Mouse (Mus musculus) forebrain, embryonic 11.5 days (tissue): ENCODE results near the gene Plp2. TPM values are rescaled to one million over a fixed set of nuclear protein-coding genes. Genes with fewer than 3 reads are reported as not detected.
"Not testable (repeated sequence)": the region's sequence is repeated elsewhere in the genome, so short reads cannot be mapped to it uniquely, and the experiment has no call there.

Source experiments
- ATAC-seq: fragments of 200-750 bp; cut with Nextera tagmentation; replicated peaks from 2 replicates; pipeline ENCODE4 v1.8.0; 2017; ENCODE audit warnings: moderate TSS enrichment; ENCODE audit not compliant: low FRiP score
- DNase-seq: peaks from one replicate; pipeline ENCODE4 v3.0.0-alpha.2; 2017; ENCODE audit warnings: low spot score
- H3K27ac ChIP-seq: fragments of 300-500 bp; sonication (generic); 2 replicates; pipeline ENCODE4 v1.5.1; 2014; ENCODE audit warnings: low read depth, low read length
- H3K27me3 ChIP-seq: fragments of 300-500 bp; sonication (generic); 2 replicates; pipeline ENCODE4 v1.6.1; 2014; ENCODE audit warnings: mild to moderate bottlenecking, low read length, mixed read lengths; ENCODE audit not compliant: control insufficient read depth, insufficient read depth
- H3K36me3 ChIP-seq: fragments of 300-500 bp; sonication (generic); 2 replicates; pipeline ENCODE4 v1.6.1; 2014; ENCODE audit warnings: mild to moderate bottlenecking, low read length, moderate library complexity, mixed read lengths; ENCODE audit not compliant: control insufficient read depth, insufficient read depth
- H3K4me1 ChIP-seq: fragments of 300-500 bp; sonication (generic); replicated peaks from 2 replicates; pipeline ENCODE4 v1.6.1; 2014; ENCODE audit warnings: low read length, mixed read lengths; ENCODE audit not compliant: control insufficient read depth, insufficient read depth
- H3K4me2 ChIP-seq: fragments of 300-500 bp; sonication (generic); 2 replicates; pipeline ENCODE4 v1.6.1; 2014; ENCODE audit warnings: low read depth, mild to moderate bottlenecking, low read length, moderate library complexity, mixed read lengths; ENCODE audit not compliant: severe bottlenecking
- H3K4me3 ChIP-seq: fragments of 300-500 bp; sonication (generic); 2 replicates; pipeline ENCODE4 v1.5.1; 2014; ENCODE audit warnings: low read depth, low read length
- H3K9ac ChIP-seq: fragments of 300-500 bp; sonication (generic); 2 replicates; pipeline ENCODE4 v1.6.1; 2014; ENCODE audit warnings: low read length
- H3K9me3 ChIP-seq: fragments of 300-500 bp; sonication (generic); 2 replicates; pipeline ENCODE4 v1.6.1; 2016; ENCODE audit warnings: low read length, mixed read lengths; ENCODE audit not compliant: control insufficient read depth
- WGBS: fragments of 180-500 bp; shearing (Covaris S2); extraction: QIAGEN DNeasy Blood & Tissue Kit; methylation state at CpG from one replicate; pipeline ENCODE4 v1.1.7; 2014; 5-methylcytosine and 5-hydroxymethylcytosine counted together
- polyA plus RNA-seq: library from polyadenylated mRNA; unstranded; fragments of >200 nt; fragmentation: Nextera tagmentation; extraction: Ambion mirVana; gene quantifications from 2 replicates; pipeline ENCODE4 v1.2.1, GENCODE M21; 2014

Plp2 gene
- 54.0 and 64.5 TPM in 2 replicates for polyA plus RNA-seq

DNA sequence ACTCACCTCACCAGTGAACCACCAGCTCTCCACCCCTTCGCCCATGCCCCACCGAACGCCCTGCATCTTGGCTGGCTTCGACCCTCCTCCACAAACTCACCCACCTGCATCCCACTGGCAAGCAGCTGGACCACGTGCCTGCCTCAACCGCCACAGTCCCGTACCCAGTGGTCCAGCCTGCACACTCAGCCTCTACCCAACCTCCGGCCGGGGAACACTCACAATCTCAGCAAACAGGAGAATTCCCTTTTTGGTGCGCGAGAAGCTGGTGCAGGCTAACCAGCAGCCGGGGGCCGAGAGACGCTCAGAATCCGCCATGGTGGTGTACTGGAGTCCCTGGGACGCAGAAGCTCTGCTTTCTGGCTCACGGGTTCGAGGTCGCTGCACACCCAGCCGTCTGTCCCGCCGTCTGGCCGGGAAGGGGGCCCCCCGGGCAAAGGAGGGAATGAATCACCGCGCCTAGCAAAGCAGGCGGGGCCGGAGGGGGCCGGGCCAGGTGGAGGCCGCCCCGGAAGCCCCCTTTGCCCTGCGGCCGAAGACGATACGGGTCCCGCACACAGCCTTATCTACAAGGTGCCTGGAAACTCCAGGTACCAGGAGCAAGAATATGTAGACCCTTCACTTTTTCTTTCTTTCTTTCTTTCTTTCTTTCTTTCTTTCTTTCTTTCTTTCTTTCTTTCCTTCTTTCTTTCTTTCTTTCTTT is at the start of gene Plp2:
Gene Plp2, minus strand, starts transcription at position 470 of the 703 bp plus-strand sequence.
- 18% methylated on average over 35 of the region's 36 CpGs for WGBS
- Histone ChIP-seq H3K36me3 (no peaks in the 10 kb centered on the region), H3K9me3 (no peaks in the 10 kb centered on the region), H3K4me2 (peak within 1 kb of the TSS; percentile 51), H3K27ac (0 out of 2 replicates have a peak within 1 kb of the TSS, but pooled peaks have one; percentile 6), H3K4me3 (peak within 1 kb of the TSS; percentile 40), H3K9ac (peak within 1 kb of the TSS; percentile 48), H3K4me1 (no peaks in the 10 kb centered on the region), H3K27me3 (no peaks in the 10 kb centered on the region)
- ATAC-seq (peak; percentile 57), DNase-seq (peak; percentile 57)

- not testable (repeated sequence) for DNase-seq, H3K9ac ChIP-seq, H3K4me2 ChIP-seq, H3K27me3 ChIP-seq, H3K4me3 ChIP-seq, ATAC-seq, H3K27ac ChIP-seq, H3K4me1 ChIP-seq, H3K9me3 ChIP-seq, H3K36me3 ChIP-seq
- 38% methylated on average over 1 of the region's 1 CpGs for WGBS
Measured at GRCm38 (mm10) chrX:7716058-7716457, 44.9 kb upstream of the Plp2 start.

DNA sequence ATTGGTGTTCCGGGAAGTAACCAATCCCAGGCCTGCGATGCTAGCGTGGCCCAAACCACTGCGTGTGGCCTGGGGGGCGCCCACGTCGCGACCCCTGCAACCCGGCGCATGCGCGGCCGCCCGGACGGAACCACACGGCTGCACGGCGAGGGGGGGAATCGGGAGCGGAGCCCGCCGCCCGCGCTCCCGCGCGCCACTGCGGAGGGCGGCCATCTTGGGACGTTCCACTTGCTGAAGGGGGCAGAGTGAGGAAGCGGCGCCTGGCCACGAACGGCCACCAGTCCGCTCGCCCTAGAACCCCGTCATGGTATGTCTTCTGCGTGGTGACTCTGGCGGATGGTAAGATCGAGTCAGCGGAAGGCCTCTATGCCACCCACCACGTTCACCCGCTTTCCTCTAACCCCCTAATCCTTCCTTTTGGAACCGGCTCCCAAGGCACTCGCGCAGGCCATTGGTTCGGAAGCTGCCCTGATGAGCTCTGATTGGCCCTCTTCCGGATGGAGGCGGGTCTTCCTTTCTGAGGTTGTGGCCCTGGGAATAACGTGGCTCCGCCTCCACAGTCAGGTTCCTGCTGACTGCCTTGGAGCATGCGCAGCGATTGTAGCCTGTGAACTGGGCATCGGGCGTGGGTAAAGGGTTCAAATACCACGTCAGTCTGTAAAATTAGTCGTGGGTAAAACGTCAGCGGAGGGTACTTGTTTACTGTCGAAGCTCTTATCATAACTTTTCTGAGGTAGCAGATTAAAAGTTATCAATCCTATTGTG is 43.1 kb upstream of the Plp2 start, which contains the start of gene Wdr45:
Gene Wdr45, plus strand, starts transcription at position 199 of the 765 bp plus-strand sequence.
- Histone ChIP-seq H3K9ac (peak within 1 kb of the TSS; percentile 32; the same call in 1 of the 2 replicates), H3K4me3 (peak within 1 kb of the TSS; percentile 26), H3K4me2 (peak within 1 kb of the TSS; percentile 43)
- not testable (repeated sequence) for H3K36me3 ChIP-seq, H3K27me3 ChIP-seq, H3K9me3 ChIP-seq, H3K27ac ChIP-seq, H3K4me1 ChIP-seq
- DNase-seq: peak; percentile 90
- 18% methylated on average over 37 of the region's 60 CpGs for WGBS
- peak; percentile 97 for ATAC-seq

DNA sequence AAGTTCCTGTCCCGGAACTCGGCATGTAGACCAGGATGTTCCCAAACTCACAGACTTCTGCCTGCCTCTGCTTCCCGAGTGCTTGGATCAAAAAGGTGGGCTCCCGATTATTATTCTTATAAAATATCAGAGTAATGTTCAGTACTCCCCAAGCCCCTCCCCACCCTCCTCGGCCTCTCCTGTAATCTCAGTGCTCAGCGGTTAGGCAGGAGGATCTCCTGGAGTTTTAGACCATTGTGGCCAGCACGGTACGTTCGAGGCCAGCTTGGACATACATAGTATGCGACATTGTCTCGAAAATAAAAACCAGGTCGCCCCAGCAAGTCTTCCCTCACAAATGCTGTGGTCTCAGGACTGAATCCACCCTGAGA is 42.6 kb upstream of the Plp2 start:
- not testable (repeated sequence) for DNase-seq, ATAC-seq, H3K9me3 ChIP-seq, H3K36me3 ChIP-seq, H3K27me3 ChIP-seq, H3K27ac ChIP-seq, H3K4me1 ChIP-seq
- H3K9ac ChIP-seq: peak overlapping the region; percentile 32; the same call in 1 of the 2 replicates
- H3K4me3 ChIP-seq: peak overlapping the region; percentile 26
- H3K4me2 ChIP-seq: peak overlapping the region; percentile 43
- 31% methylated on average over 5 of the region's 12 CpGs for WGBS

DNA sequence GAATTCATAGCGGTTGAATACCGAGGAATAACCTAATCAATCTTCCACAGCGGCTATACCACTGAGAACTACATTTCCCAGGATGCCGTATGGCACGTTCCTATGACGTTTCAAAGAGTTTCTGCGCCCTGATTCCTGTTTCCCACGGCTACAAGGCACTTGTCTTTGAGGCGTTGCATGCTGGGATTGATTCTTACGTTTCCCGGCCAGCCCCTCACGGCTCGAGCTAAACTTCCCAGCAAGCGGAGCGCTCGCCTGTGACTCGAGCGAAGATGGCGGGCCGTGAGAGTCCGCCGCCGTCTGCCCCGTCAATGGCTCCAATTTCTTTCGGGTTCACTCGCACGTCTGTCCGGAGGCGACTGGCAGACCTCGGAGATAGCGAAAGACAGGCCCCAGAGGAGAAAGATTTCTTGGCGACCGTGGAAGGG is 25.8 kb upstream of the Plp2 start, which contains the start of gene Gpkow:
Gene Gpkow, plus strand, starts transcription at position 178 of the 428 bp plus-strand sequence.
- no peak within 1 kb of the TSS for H3K27ac ChIP-seq

DNA sequence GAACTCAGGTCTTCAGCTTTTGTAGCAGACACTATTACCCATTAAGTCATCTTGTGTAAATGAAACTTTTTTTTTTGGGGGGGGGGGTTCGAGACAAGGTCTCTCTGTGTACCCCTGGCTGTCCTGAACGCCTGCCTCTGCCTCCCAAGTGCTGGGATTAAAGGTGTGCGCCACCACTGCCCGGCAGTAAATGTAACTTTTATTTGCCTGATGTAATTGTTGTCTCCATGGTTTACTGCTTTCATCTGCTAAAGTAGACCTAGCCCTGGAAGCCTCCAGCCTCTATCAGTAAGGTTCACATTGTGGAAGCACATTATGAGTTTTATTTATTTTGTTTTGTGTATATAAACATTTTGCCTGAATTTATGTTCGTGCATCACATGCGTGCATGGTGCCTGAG is 25.3 kb upstream of the Plp2 start:
- H3K4me1 ChIP-seq: no peaks in the 10 kb centered on the region; the same call in 1 of the 2 replicates
- no peak for DNase-seq
- H3K27me3 ChIP-seq: no peaks in the 10 kb centered on the region
- H3K27ac ChIP-seq: no peak overlapping the region
- 49% methylated on average over 6 of the region's 6 CpGs for WGBS
- no peaks in the 10 kb centered on the region for H3K36me3 ChIP-seq
- H3K4me2 ChIP-seq: peak overlapping the region; percentile 21; the same call in 1 of the 2 replicates
- no peaks in the 10 kb centered on the region for H3K9me3 ChIP-seq
- peak; percentile 34 for ATAC-seq
- H3K4me3 ChIP-seq: no peak overlapping the region
- H3K9ac ChIP-seq: no peak overlapping the region

More for the DNA sequence above, 25.8 kb upstream of the Plp2 start, which contains the start of gene Gpkow:
- H3K27me3 ChIP-seq: no peaks in the 10 kb centered on the region
- no peaks in the 10 kb centered on the region for H3K9me3 ChIP-seq
- H3K36me3 ChIP-seq: no peaks in the 10 kb centered on the region
- peak within 1 kb of the TSS; percentile 50 for H3K9ac ChIP-seq
- peak; percentile 84 for DNase-seq
- no peaks in the 10 kb centered on the region; the same call in 1 of the 2 replicates for H3K4me1 ChIP-seq
- peak within 1 kb of the TSS; percentile 49 for H3K4me3 ChIP-seq
- 12% methylated on average over 33 of the region's 33 CpGs for WGBS
- ATAC-seq: peak; percentile 94
- H3K4me2 ChIP-seq: peak within 1 kb of the TSS; percentile 58

DNA sequence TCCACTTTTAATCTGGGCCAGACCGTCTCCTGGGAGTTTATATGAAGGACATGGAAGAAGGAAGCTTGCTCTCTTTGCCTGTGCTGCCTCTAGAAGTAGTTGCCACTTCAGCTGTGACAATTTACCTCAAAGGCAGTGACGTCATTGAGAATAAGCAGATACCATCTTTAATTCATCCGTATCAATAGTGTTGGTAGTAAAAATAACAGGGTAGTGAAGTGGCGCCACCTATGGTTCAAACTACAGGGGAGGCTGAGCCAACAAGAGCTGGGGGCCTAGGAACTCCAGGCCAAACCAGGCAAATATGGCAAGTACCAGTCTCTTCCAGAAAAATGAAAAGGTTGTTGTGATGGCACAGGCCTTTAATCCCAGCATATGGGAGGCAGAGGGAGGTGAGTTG is 21.7 kb upstream of the Plp2 start:
- Histone ChIP-seq H3K27ac (no peak overlapping the region), H3K4me2 (no peak overlapping the region), H3K4me3 (no peak overlapping the region), H3K4me1 (no peaks in the 10 kb centered on the region; the same call in 1 of the 2 replicates), H3K36me3 (no peaks in the 10 kb centered on the region), H3K27me3 (no peaks in the 10 kb centered on the region), H3K9me3 (no peaks in the 10 kb centered on the region), H3K9ac (no peak overlapping the region)
- WGBS: 36% methylated on average over 4 of the region's 4 CpGs
- no peak for ATAC-seq
- no peak for DNase-seq

- no peak overlapping the region for H3K27ac ChIP-seq
- no peak overlapping the region for H3K4me2 ChIP-seq
- no peaks in the 10 kb centered on the region for H3K36me3 ChIP-seq
- H3K4me1 ChIP-seq: no peaks in the 10 kb centered on the region
- H3K9me3 ChIP-seq: no peaks in the 10 kb centered on the region
- 67% methylated on average over 3 of the region's 3 CpGs for WGBS
- DNase-seq (no peak), ATAC-seq (no peak)
- H3K9ac ChIP-seq: no peak overlapping the region
- H3K27me3 ChIP-seq: no peaks in the 10 kb centered on the region
- H3K4me3 ChIP-seq: no peak overlapping the region
Measured at GRCm38 (mm10) chrX:7690486-7690885, 19.3 kb upstream of the Plp2 start.
